Comparison of ENCODE assay signal across 25 mouse cellular contexts in genomic region chr16:5429466-5429865, GRCm38 (mm10).
DNase-seq lines count a peak whose midpoint lies in the region; ATAC-seq lines count a peak whose summit lies in the region.
"Had no signal": no experiment of that assay in that cellular context is flagged by ENCODE, and none has a peak within 500 bp of the region (broad histone marks: within the 10 kb centered on the region; RNA-seq: fewer than 3 reads in every experiment).

No protein-coding gene starts in this region.

- ATAC-seq in hematopoietic stem cell, adult 5-6 weeks (replicated peaks in 1 of 2; ENCODE audit: insufficient read depth in 1 of 2, low FRiP score in 2 of 2, low TSS enrichment in 1 of 2, low read depth in 1 of 2, poor library complexity in 2 of 2, severe bottlenecking in 2 of 2): peak; percentile 47 to 68
- ATAC-seq: forebrain, embryonic 16.5 days; hindbrain, embryonic 16.5 days; intestine, postnatal 0 days; midbrain, embryonic 15.5 days had no signal

- H3K27me3 ChIP-seq in heart, embryonic 10.5 days (ENCODE audit: insufficient read depth, poor library complexity, severe bottlenecking): no peaks in the 10 kb centered on the region
- H3K27me3 ChIP-seq: liver, embryonic 13.5 days; midbrain, embryonic 15.5 days; neural tube, embryonic 13.5 days; stomach, embryonic 15.5 days had no signal

- H3K4me3 ChIP-seq in heart, embryonic 10.5 days: no peak overlapping the region
- H3K4me3 ChIP-seq: forebrain, embryonic 10.5 days; left cerebral cortex, adult 2 months; liver, embryonic 13.5 days; midbrain, embryonic 15.5 days; neural tube, embryonic 13.5 days; stomach, embryonic 15.5 days had no signal

- WGBS in heart, embryonic 10.5 days: 82% methylated on average over 2 of the region's 2 CpGs

- H3K9me3 ChIP-seq in heart, embryonic 10.5 days: no peaks in the 10 kb centered on the region
- H3K9me3 ChIP-seq: forebrain, embryonic 10.5 days; liver, embryonic 13.5 days; midbrain, embryonic 15.5 days; neural tube, embryonic 13.5 days; stomach, embryonic 15.5 days had no signal

- H3K36me3 ChIP-seq in heart, embryonic 10.5 days: no peaks in the 10 kb centered on the region
- H3K36me3 ChIP-seq: forebrain, embryonic 10.5 days; liver, embryonic 13.5 days; midbrain, embryonic 15.5 days; neural tube, embryonic 13.5 days; stomach, embryonic 15.5 days had no signal

- H3K4me1 ChIP-seq in heart, embryonic 10.5 days: peaks cover 34% of the 10 kb centered on the region
- H3K4me1 ChIP-seq: forebrain, embryonic 10.5 days; midbrain, embryonic 15.5 days; neural tube, embryonic 13.5 days had no signal

- no peak overlapping the region for H3K27ac ChIP-seq in heart, embryonic 10.5 days
- H3K27ac ChIP-seq: forebrain, embryonic 10.5 days; left cerebral cortex, adult 2 months; liver, embryonic 13.5 days; midbrain, embryonic 15.5 days; neural tube, embryonic 13.5 days; stomach, embryonic 15.5 days had no signal

- DNase-seq in heart, adult 11 months: peak; percentile 92
- no peak for DNase-seq in heart, embryonic 10.5 days (ENCODE audit: low spot score)
- DNase-seq in 416B (ENCODE audit: low read depth): peak; percentile 30
- peak; percentile 36 to 45 for DNase-seq in kidney, postnatal 25 days
- DNase-seq in gastrocnemius, postnatal 25 days: no peak
- no peak for DNase-seq in thymus, postnatal 14 days
- DNase-seq in neural tube, embryonic 10.5 days (ENCODE audit: extremely low spot score, low spot score): no peak
- DNase-seq: adrenal gland, postnatal 25 days; cerebellum, adult 11 months; cerebellum, adult 9-11 months; gastrocnemius, postnatal 36 days; heart, postnatal 4 days; layer of hippocampus, adult 9-11 months; liver, embryonic 13.5 days; lung, adult 2 months; right cerebral cortex, adult 18-20 months had no signal

Comparison
In these comparisons a context has a peak if more than half of its experiments do, and no peak if none do; other contexts are left out.
1. DNase-seq: peak in heart, adult 11 months (single experiment), 416B (single experiment) and kidney, postnatal 25 days (2 of 2); none in heart, embryonic 10.5 days (single experiment), gastrocnemius, postnatal 25 days (single experiment), thymus, postnatal 14 days (single experiment) and neural tube, embryonic 10.5 days (single experiment).